In genomic region chr5:142578192-142578591, GRCm38 (mm10) we compare ENCODE assay signal across 20 mouse cellular contexts. TPM values are rescaled to one million over a fixed set of nuclear protein-coding genes. Genes with fewer than 3 reads are reported as not detected.
DNase-seq lines count a peak whose midpoint lies in the region; ATAC-seq and TF ChIP-seq lines count a peak whose summit lies in the region.
"Had no signal": no experiment of that assay in that cellular context is flagged by ENCODE, and none has a peak within 500 bp of the region (broad histone marks: within the 10 kb centered on the region; RNA-seq: fewer than 3 reads in every experiment).

No protein-coding gene starts in this region.

- 95% methylated on average over 10 of the region's 10 CpGs for WGBS in liver, adult 2 months
- 87% methylated on average over 10 of the region's 10 CpGs for WGBS in liver, embryonic 11.5 days
- whole genome bisulfite sequencing in small intestine, adult 2 months, result 87% methylated on average over 10 of the region's 10 CpGs

- H3K36me3 ChIP-seq in liver, adult 2 months (ENCODE audit: control insufficient read depth, insufficient read depth, low read length), result no peaks in the 10 kb centered on the region
- H3K36me3 ChIP-seq in liver, embryonic 11.5 days (ENCODE audit: control insufficient read depth, insufficient read depth, low read length), result peaks cover 3% of the 10 kb centered on the region; the same call in 1 of the 2 replicates
- H3K36me3 ChIP-seq in small intestine, adult 2 months (ENCODE audit: control insufficient read depth, insufficient read depth, low read length), result no peaks in the 10 kb centered on the region
- H3K36me3 ChIP-seq: forebrain, embryonic 10.5 days; hindbrain, embryonic 12.5 days; stomach, embryonic 15.5 days had no signal

- no peak overlapping the region for H3K4me2 ChIP-seq in liver, embryonic 11.5 days
- H3K4me2 ChIP-seq: hindbrain, embryonic 12.5 days; midbrain, embryonic 15.5 days; stomach, embryonic 15.5 days had no signal

- no peak for ATAC-seq in liver, embryonic 11.5 days (replicated peaks; ENCODE audit: low FRiP score)
- ATAC-seq in erythroid progenitor cell, adult 5-6 weeks (replicated peaks; ENCODE audit: low FRiP score, poor library complexity, severe bottlenecking), result no peak
- ATAC-seq: midbrain, embryonic 15.5 days had no signal

- TF ChIP-seq POLR2A in liver, adult 2 months (IDR thresholded peaks at IDR 0.05; ENCODE audit: extremely low read depth, insufficient read depth, low read length), result no peak
- no peak for TF ChIP-seq POLR2A in small intestine, adult 2 months (IDR thresholded peaks at IDR 0.05; ENCODE audit: low read depth, low read length)

- H3K9me3 ChIP-seq in liver, embryonic 11.5 days (ENCODE audit: control insufficient read depth, low read length), result no peaks in the 10 kb centered on the region
- H3K9me3 ChIP-seq: hindbrain, embryonic 12.5 days; midbrain, embryonic 15.5 days; stomach, embryonic 15.5 days had no signal

- no peak overlapping the region for H3K9ac ChIP-seq in liver, adult 2 months (ENCODE audit: low read depth, low read length)
- H3K9ac ChIP-seq in liver, embryonic 11.5 days (ENCODE audit: low read depth, low read length), result no peak overlapping the region
- H3K9ac ChIP-seq: hindbrain, embryonic 12.5 days; midbrain, embryonic 15.5 days; stomach, embryonic 15.5 days had no signal

- H3K4me3 ChIP-seq in liver, adult 2 months (ENCODE audit: insufficient read depth, low read depth, low read length), result no peak overlapping the region
- H3K4me3 ChIP-seq in liver, embryonic 11.5 days (ENCODE audit: low read depth, low read length), result no peak overlapping the region
- H3K4me3 ChIP-seq in small intestine, adult 2 months (ENCODE audit: low read depth, low read length), result no peak overlapping the region
- H3K4me3 ChIP-seq: forebrain, embryonic 10.5 days; hindbrain, embryonic 12.5 days; midbrain, embryonic 15.5 days; stomach, embryonic 15.5 days had no signal

- peak; percentile 28 for DNase-seq in adrenal gland, postnatal 14 days
- no peak for DNase-seq in adrenal gland, postnatal 4 days (ENCODE audit: low spot score in 2 of 2)
- DNase-seq in liver, adult 2 months (ENCODE audit: extremely low read depth, low read depth, low spot score), result no peak
- DNase-seq in liver, embryonic 11.5 days (ENCODE audit: low spot score), result no peak
- peak; percentile 57 for DNase-seq in ES-CJ7 (ENCODE audit: low read depth, low spot score)
- DNase-seq in embryo, embryonic 11 days, result no peak
- DNase-seq: adrenal gland, adult 8-10 months; cerebellum, adult 8-10 months; gastrocnemius, postnatal 25 days; kidney, adult 11 months; kidney, postnatal 14 days; thymus, postnatal 14 days had no signal

- H3K79me2 ChIP-seq in liver, adult 2 months (ENCODE audit: control insufficient read depth, insufficient read depth, low read length), result no peaks in the 10 kb centered on the region

- H3K27ac ChIP-seq in liver, adult 2 months (replicated peaks; ENCODE audit: insufficient read depth, low read depth, low read length), result no peak overlapping the region
- no peak overlapping the region for H3K27ac ChIP-seq in liver, embryonic 11.5 days (ENCODE audit: low read depth, low read length)
- H3K27ac ChIP-seq in small intestine, adult 2 months (ENCODE audit: insufficient read depth, low read depth, low read length), result no peak overlapping the region
- H3K27ac ChIP-seq: forebrain, embryonic 10.5 days; hindbrain, embryonic 12.5 days; midbrain, embryonic 15.5 days; stomach, embryonic 15.5 days had no signal

- no peaks in the 10 kb centered on the region for H3K27me3 ChIP-seq in liver, adult 2 months (ENCODE audit: control insufficient read depth, insufficient read depth, low read length)
- no peaks in the 10 kb centered on the region for H3K27me3 ChIP-seq in liver, embryonic 11.5 days (replicated peaks; ENCODE audit: control insufficient read depth, insufficient read depth, low read length)
- no peaks in the 10 kb centered on the region for H3K27me3 ChIP-seq in small intestine, adult 2 months (ENCODE audit: control insufficient read depth, insufficient read depth, low read length)
- H3K27me3 ChIP-seq: hindbrain, embryonic 12.5 days; midbrain, embryonic 15.5 days; stomach, embryonic 15.5 days had no signal

- TF ChIP-seq CTCF in liver, adult 2 months (IDR thresholded peaks at IDR 0.05; ENCODE audit: low read depth, low read length), result peak; percentile 14; the same call in 1 of the 2 replicates
- TF ChIP-seq CTCF in small intestine, adult 2 months (IDR thresholded peaks at IDR 0.05; ENCODE audit: extremely low read depth, insufficient read length, insufficient replicate concordance, low read depth, low read length), result peak; percentile 15; the same call in 1 of the 2 replicates

- H3K4me1 ChIP-seq in liver, adult 2 months (ENCODE audit: control insufficient read depth, insufficient read depth, low read length), result no peaks in the 10 kb centered on the region
- no peaks in the 10 kb centered on the region for H3K4me1 ChIP-seq in liver, embryonic 11.5 days (replicated peaks; ENCODE audit: control insufficient read depth, insufficient read depth, low read length)
- no peaks in the 10 kb centered on the region for H3K4me1 ChIP-seq in small intestine, adult 2 months (ENCODE audit: control insufficient read depth, insufficient read depth, insufficient read length, low read length)
- H3K4me1 ChIP-seq: stomach, embryonic 15.5 days had no signal

RNA-seq across cellular contexts. Expression of gene Radil, which starts 27.3 kb away (rescaled TPM):
- 8.1 and 8.7 TPM in 2 replicates for total RNA-seq in adrenal gland, postnatal 14 days (2021)
- 1 to 10 TPM; 2.6 to 4.4 TPM for total RNA-seq in adrenal gland, postnatal 4 days (2021)
- total RNA-seq in liver, adult 2 months (2014; rRNA removed), result not detected in 2 replicates
- 0.02 TPM in 1 of 2 replicates, not detected in the other for polyA plus RNA-seq in liver, adult 2 months (2012; rRNA removed)
- 1.1 and 1.2 TPM in 2 replicates for polyA plus RNA-seq in liver, embryonic 11.5 days (2014; fragmentation: Nextera tagmentation; extraction: Ambion mirVana)
- 0.82 and 0.98 TPM in 2 replicates for polyA plus RNA-seq in small intestine, adult 2 months (2012; rRNA removed)
- total RNA-seq in erythroid progenitor cell, adult 5-6 weeks (2015; ENCODE audit: low replicate concordance), result not detected in 2 replicates
- not detected in 2 replicates for total RNA-seq in erythroid progenitor cell, adult 5-6 weeks (2017; ENCODE audit: low replicate concordance)
- total RNA-seq: megakaryocyte progenitor cell, adult 5-6 weeks had no signal

RNA-seq across cellular contexts. Expression of gene Mmd2, which starts 30.4 kb away (rescaled TPM):
- 39.2 and 59.5 TPM in 2 replicates for total RNA-seq in adrenal gland, postnatal 14 days (2021)
- 10 to 100 TPM; 23.9 to 26.4 TPM for total RNA-seq in adrenal gland, postnatal 4 days (2021)
- 9.8 and 37.1 TPM in 2 replicates for total RNA-seq in liver, adult 2 months (2014; rRNA removed)
- 13.1 and 27.6 TPM in 2 replicates for polyA plus RNA-seq in liver, adult 2 months (2012; rRNA removed)
- polyA plus RNA-seq in liver, embryonic 11.5 days (2014; fragmentation: Nextera tagmentation; extraction: Ambion mirVana), result 20.2 and 23.0 TPM in 2 replicates
- polyA plus RNA-seq in small intestine, adult 2 months (2012; rRNA removed), result 0.13 and 0.20 TPM in 2 replicates
- not detected in 2 replicates for total RNA-seq in erythroid progenitor cell, adult 5-6 weeks (2015; ENCODE audit: low replicate concordance)
- total RNA-seq in erythroid progenitor cell, adult 5-6 weeks (2017; ENCODE audit: low replicate concordance), result not detected in 2 replicates
- total RNA-seq: gastrocnemius, postnatal 25 days; megakaryocyte progenitor cell, adult 5-6 weeks had no signal
- polyA plus RNA-seq: heart, postnatal 0 days had no signal

RNA-seq across cellular contexts. Expression of gene Papolb, which starts 48.3 kb away (rescaled TPM):
- total RNA-seq in adrenal gland, postnatal 14 days (2021), result 0.19 and 0.33 TPM in 2 replicates
- total RNA-seq in adrenal gland, postnatal 4 days (2021), result under 1 TPM; 0.11 to 0.25 TPM
- total RNA-seq in liver, adult 2 months (2014; rRNA removed), result not detected in 2 replicates
- not detected in 2 replicates for polyA plus RNA-seq in liver, adult 2 months (2012; rRNA removed)
- polyA plus RNA-seq in liver, embryonic 11.5 days (2014; fragmentation: Nextera tagmentation; extraction: Ambion mirVana), result 0.19 TPM in 1 of 2 replicates, not detected in the other
- polyA plus RNA-seq in small intestine, adult 2 months (2012; rRNA removed), result not detected in 2 replicates
- not detected in 2 replicates for total RNA-seq in erythroid progenitor cell, adult 5-6 weeks (2015; ENCODE audit: low replicate concordance)
- total RNA-seq in erythroid progenitor cell, adult 5-6 weeks (2017; ENCODE audit: low replicate concordance), result not detected in 2 replicates
- total RNA-seq: megakaryocyte progenitor cell, adult 5-6 weeks had no signal

RNA-seq across cellular contexts. Expression of gene Wipi2, which starts 49.3 kb away (rescaled TPM):
- 98.5 and 109 TPM in 2 replicates for total RNA-seq in adrenal gland, postnatal 14 days (2021)
- total RNA-seq in adrenal gland, postnatal 4 days (2021), result 10 to 100 TPM; 88.7 to 93.0 TPM
- total RNA-seq in liver, adult 2 months (2014; rRNA removed), result 43.9 and 46.5 TPM in 2 replicates
- 35.9 and 39.2 TPM in 2 replicates for polyA plus RNA-seq in liver, adult 2 months (2012; rRNA removed)
- polyA plus RNA-seq in liver, embryonic 11.5 days (2014; fragmentation: Nextera tagmentation; extraction: Ambion mirVana), result 52.7 and 56.3 TPM in 2 replicates
- polyA plus RNA-seq in small intestine, adult 2 months (2012; rRNA removed), result 22.5 and 38.9 TPM in 2 replicates
- total RNA-seq in erythroid progenitor cell, adult 5-6 weeks (2015; ENCODE audit: low replicate concordance), result 42.9 and 54.5 TPM in 2 replicates
- total RNA-seq in erythroid progenitor cell, adult 5-6 weeks (2017; ENCODE audit: low replicate concordance), result 67.9 and 91.3 TPM in 2 replicates

Comparison
In these comparisons a context has a peak if more than half of its experiments do, and no peak if none do; other contexts are left out.
1. DNase-seq: peak in adrenal gland, postnatal 14 days (single experiment) and ES-CJ7 (single experiment); none in adrenal gland, postnatal 4 days (0 of 2), liver, adult 2 months (single experiment), liver, embryonic 11.5 days (single experiment) and embryo, embryonic 11 days (single experiment).
2. RNA of gene Mmd2, which starts 30.4 kb away (total RNA-seq): 39.2 to 59.5 TPM in adrenal gland, postnatal 14 days, 23.9 to 26.4 TPM in adrenal gland, postnatal 4 days and 9.8 to 37.1 TPM in liver, adult 2 months; not detected in erythroid progenitor cell, adult 5-6 weeks; every median in the first group is over 10 times any median in the second.